Mouse (Mus musculus): ENCODE data around the gene 9530068E07Rik.

DNA sequence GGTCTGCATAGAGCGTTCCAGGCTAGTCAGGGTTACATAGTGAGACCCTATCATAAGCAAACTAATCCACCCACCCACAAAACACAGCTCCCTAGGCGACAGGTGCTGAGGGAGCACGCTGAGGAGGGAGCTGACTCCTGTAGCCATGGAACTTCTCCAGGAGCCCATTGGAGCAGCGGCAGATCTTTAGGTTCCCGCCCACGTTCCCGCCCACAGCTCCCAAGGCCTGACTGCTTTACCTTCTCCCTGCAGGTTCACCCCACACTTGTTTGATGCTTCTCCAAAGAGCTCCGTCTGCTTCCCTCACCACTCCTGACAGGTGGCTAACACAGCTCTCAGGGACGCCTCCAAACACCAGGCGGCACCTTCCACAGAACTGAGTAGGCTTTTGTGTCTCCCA is 40.9 kb downstream of the 9530068E07Rik start:
- TF ChIP-seq CTCF (IDR thresholded peaks at IDR 0.05; ENCODE audit: insufficient read depth, low read depth, low read length) (no peak), POLR2A (IDR thresholded peaks at IDR 0.05; ENCODE audit: insufficient read depth, low read depth, low read length) (no peak)

Measured in olfactory bulb, adult 2 months (tissue).